Mouse (Mus musculus) ovary, adult 18-20 months (tissue): Measurements from ENCODE around the gene Jade1.

ENCODE experiments used
- DNase-seq: peaks from one replicate; pipeline ENCODE4 v3.0.0; 2022; ENCODE audit warnings: low spot score, mixed read lengths

The Jade1 gene

GRCm38 (mm10) chr3:41579873-41580272 is 24.3 kb downstream of the Jade1 start:
- DNase-seq, result no peak

DNA sequence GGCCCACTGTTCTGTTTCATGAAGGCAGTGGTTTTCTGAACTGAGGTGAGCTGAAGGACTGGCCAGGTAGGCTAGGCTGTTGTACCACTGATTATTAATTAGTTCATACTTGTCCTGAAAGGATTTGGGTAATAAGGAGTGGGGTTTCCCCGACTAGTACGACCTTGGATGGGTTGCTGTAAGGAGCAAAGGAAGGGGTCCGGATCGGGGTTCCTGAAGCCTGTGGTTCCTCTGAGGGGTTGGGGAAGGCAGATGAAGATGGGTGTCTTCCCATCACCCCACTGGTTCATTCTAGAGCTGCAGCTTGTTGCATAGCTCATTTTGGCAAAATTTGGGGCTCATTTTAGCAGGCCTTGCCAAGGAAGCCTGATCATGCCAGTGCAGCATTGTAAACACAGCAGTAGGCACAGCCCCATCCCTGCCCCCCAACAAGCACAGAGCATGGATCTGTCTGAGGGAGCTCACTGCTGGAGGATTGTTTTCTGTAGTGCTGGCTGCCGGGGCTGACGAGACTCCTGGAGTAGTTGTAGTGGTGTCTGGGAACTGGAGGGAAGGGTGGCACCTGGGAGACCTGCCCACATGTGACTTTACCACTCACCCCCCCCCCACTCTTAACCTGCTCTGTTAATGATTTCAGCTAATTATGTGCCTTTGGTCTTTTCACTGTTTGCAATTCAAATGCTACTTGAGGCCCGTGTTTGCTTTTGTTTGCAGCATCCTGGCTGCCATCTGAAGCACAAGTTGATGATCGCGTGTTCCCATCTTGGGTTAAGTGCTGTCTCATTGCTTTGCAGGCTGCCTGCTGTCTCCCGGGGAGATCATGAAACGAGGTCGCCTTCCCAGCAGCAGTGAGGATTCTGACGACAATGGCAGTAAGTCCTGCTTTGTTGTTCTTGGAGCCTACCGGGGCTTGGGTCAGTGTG is 25.1 kb downstream of the Jade1 start:
- DNase-seq, result no peak

DNA sequence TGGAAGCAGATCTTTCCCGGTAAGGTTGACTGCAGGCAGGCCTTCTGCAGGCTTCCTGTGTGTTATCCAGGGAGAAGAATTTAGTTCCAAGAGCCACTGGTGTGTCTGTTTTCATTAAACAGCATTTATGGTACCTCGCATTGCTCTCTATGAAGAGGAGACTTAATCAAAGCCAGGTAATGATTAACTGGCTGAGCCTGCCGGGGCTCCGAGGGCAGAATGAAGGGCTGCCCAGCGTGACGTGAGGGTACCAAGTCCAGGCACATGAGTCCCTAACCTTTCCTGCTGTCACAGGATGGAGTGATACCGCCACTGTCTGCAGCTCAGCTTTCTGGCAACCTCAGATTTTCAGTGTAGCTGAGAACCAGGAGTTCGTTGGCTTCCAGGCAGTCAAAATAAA is 25.9 kb downstream of the Jade1 start:
- DNase-seq, result no peak

DNA sequence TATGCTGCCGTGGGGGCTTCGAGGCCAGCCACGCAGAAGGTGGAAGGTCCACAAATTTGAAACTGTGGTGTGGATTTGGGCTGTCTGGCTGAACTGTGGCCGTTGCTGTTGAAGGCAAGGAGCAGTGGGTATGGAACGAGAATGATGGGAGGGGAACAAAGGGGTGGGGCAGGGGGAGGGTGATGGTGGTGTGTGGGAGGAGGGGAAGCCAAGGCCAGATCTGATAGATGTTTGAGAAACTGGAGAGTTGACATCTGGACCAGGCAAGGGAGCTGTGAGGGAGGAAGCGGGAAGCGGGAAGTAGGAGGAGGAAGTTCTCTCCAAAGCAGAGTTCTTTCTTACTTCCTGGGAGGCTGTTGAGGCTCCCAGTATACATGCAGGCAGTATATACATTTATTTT is 26.7 kb downstream of the Jade1 start:
- DNase-seq, result no peak

GRCm38 (mm10) chr3:41583092-41583491 is 27.6 kb downstream of the Jade1 start:
- DNase-seq, result no peak

DNA sequence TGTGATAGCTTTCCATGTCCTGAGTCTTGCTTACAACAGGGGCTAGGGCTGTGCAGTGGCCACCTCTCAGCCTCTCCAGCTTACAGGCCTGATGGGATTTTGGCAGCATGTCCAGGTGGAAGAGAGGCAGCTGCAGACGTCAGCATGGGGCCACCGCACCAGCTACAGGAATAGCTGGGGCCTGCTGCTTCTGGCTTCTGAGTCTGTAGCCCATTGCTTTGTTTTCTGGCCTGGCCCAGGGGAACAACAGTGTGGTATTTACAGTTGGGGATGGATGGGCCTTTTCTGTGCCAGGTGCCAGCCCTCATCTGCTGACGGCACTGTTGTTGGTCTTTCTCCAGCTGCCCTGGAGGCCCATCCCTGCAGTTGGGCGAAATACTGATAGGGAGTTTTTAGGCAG is 28.1 kb downstream of the Jade1 start:
- no peak for DNase-seq

- no peak for DNase-seq
Observed at GRCm38 (mm10) chr3:41585548-41585947, 30.0 kb downstream of the Jade1 start.

GRCm38 (mm10) chr3:41586330-41586729 is 30.8 kb downstream of the Jade1 start:
- DNase-seq, result no peak

DNA sequence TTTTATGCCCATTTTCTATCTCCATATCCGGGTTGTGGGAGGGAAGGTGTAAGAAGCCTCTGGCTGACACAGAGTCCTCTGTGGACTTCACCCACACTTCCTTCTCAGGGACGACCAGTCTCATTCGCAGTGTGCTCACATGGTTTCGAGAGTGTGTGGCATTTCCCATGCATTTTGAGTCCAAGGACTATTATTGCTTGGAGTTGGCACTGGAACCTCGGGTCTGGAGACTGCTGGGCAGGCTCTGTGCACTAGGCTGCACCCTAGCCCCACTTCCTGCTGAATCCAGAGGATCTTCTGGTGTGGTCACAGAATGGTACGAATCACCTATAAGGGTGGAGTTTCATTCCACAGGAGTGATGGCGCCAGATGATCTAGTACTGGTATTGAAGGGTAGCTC is 31.4 kb downstream of the Jade1 start:
- no peak for DNase-seq

DNA sequence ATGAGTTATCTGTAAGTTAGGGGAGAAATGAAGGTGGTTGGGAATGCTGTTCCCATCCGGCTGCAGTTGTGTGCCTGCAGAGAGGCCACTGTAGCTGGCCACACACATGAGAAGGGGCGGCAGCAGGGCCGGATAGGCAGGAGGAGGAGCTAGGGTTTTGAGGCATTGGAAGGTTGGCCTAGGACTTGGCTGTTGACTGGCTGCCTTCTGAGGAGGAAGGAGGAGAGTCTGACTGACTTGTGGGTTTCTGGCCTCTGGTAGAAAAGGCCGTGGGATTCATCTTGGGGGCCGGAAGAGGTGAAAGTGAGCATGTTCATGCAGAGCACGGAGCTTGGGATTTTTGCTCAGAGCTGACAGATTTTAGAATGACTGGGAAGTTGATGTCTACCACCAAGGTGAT is 32.1 kb downstream of the Jade1 start:
- DNase-seq, result no peak

- DNase-seq, result no peak
Observed at GRCm38 (mm10) chr3:41588495-41588894, 33.0 kb downstream of the Jade1 start.

GRCm38 (mm10) chr3:41589246-41589914 is 33.8 kb downstream of the Jade1 start:
- no peak for DNase-seq

DNA sequence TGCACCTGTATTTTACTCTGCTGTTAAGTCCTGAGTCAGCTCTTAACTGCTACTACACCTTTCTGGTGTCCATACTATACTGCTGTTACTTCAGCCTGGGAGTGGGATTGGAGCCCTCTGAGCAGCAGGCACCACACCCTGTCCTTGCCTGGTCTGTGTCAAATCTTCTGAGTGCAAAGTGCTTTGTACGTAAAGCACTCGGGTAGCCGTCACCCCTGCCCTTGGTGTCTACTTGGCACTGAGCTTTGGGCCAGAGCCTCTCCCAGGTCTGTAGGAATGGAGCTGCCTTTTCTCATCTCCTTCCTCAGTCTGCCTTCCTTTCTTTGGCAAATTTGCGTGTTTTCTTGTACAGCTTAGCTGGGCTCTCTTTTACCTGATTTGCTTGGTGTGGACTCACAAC is 34.5 kb downstream of the Jade1 start:
- no peak for DNase-seq

GRCm38 (mm10) chr3:41590695-41591559 is 35.4 kb downstream of the Jade1 start:
- no peak for DNase-seq

DNA sequence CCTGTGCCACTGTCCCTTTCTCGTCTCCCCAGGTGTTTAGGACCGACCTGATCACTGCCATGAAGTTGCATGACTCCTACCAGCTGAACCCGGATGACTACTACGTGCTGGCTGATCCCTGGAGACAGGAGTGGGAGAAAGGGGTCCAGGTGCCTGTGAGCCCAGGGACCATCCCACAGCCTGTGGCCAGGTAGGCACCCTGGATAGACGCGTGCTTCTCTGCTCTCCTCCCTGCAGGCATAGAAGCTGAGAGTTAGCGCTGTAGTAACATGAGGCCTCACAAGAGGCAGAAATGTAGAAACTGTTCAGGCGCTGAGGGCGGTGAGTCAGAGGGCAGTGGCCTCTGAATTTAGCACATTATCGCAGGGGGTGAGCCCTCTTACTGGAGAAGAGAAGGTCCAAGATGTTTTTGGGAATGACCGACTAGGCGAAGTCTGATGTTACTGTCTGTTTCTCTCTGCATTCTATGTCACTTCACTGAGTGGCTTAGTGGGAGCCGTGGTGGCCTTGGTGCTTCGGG is 36.2 kb downstream of the Jade1 start:
- no peak for DNase-seq

DNA sequence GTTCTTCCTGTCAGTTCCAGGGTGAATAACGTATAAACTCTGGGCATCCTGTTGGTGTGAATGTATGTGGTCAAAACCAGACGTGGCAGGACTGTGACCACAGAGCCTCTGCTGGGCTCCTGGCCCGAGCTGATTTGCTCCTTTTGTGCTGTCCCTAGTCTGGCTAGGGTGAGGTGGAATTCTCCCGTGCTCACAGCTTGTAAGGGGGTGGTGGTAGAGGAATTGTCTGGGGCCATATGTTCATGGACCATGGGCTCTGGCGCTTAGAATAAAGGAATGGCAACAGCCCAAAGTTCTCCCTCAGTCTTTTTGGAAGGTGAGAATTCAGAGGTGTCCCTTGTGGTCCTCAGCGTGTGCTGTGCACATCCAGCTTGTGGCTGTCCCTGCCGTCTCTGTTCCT is 37.3 kb downstream of the Jade1 start:
- no peak for DNase-seq

DNA sequence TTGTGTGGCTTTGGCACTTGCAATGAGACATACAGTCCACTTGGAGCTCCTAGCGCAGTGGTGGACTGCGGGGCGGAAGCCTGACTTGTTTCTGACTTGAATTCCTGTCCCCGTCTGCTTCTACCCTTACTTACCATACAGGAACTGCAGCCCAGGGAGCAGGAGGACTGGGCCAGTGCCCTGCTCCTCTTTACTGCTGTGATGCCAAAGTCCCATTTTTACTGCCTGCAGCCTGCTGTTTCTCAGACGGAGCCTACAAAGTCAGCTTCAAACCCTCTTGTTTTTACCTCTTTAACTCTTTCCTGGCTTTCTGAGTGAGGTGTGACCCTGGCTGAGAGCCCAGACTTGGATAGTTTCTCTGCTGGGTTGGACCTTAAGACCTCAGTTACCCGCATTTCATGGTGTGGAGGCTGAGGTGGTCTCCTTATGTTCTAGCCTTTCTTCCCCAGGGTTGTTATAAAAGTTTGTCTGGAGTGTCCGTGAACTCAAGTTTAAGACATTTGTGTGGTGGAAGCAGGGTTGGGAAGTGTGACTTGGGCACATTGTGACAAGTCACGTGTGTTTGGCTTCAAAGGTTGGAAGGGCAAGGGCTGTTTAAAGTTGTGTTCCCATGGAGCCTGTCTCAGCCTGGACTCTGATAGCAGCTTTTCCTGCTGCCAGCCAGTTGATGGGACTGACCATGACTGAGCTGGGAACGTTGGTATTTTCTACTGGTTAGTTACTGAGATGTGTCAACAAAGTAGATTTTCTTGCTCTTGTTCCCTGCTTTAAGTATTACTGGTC is 38.8 kb downstream of the Jade1 start:
- no peak for DNase-seq

- DNase-seq, result no peak
Observed at GRCm38 (mm10) chr3:41595010-41595409, 39.5 kb downstream of the Jade1 start.

DNA sequence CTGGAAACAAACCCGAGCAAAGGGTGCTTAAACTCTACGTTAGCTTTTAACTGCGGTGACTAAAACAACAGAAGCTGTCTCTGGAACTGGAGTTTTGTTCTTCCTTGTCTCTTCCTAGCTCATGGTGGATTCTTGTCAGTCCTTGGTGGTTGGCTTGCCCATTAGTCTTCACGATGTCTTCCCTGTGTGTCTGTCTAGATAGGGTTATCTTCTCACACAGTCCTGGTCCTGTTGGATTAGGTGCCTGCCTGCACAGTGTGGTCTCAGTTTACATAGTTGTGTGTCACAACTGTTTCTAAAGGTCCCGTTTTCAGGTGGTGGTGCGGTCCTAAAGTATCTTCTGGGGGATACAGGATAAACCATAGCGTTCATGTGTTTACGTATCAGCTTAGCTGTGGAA is 41.5 kb downstream of the Jade1 start:
- DNase-seq, result no peak

GRCm38 (mm10) chr3:41598412-41598811 is 42.9 kb downstream of the Jade1 start:
- DNase-seq, result no peak

- DNase-seq, result no peak
Observed at GRCm38 (mm10) chr3:41599226-41599625, 43.7 kb downstream of the Jade1 start.
